Mouse (Mus musculus) myocyte (in vitro differentiated cells): Measurements from ENCODE around the gene Lman1l. TPM values are rescaled to one million over a fixed set of nuclear protein-coding genes. Genes with fewer than 3 reads are reported as not detected.

ENCODE experiments used
- H3K27me3 ChIP-seq: one replicate; pipeline ENCODE4 v1.6.1; 2011; ENCODE audit not compliant: control insufficient read depth, insufficient read depth, insufficient read length
- H3K36me3 ChIP-seq: one replicate; pipeline ENCODE4 v1.6.1; 2011; ENCODE audit not compliant: control insufficient read depth, insufficient read depth
- H3K4me2 ChIP-seq: one replicate; pipeline ENCODE4 v1.6.1; 2011; ENCODE audit warnings: low read depth, control low read depth
- H3K4me3 ChIP-seq: one replicate; pipeline ENCODE4 v1.5.1; 2011; ENCODE audit warnings: mild to moderate bottlenecking, control low read depth, moderate library complexity
- H3K79me2 ChIP-seq: one replicate; pipeline ENCODE4 v1.6.1; 2011; ENCODE audit not compliant: control insufficient read depth, insufficient read depth
- H3ac ChIP-seq: one replicate; pipeline ENCODE4 v1.6.1; 2011; ENCODE audit not compliant: control insufficient read depth, insufficient read length
- CEBPB ChIP-seq: IDR thresholded peaks from 2 replicates; pipeline ENCODE4 v1.6.1; 2011; ENCODE audit warnings: mild to moderate bottlenecking, moderate library complexity; ENCODE audit not compliant: poor library complexity, insufficient read depth, severe bottlenecking
- E2F4 ChIP-seq: IDR thresholded peaks from one replicate; pipeline ENCODE4 v1.6.1; 2011; ENCODE audit warnings: mild to moderate bottlenecking, control low read depth, moderate library complexity; ENCODE audit not compliant: insufficient read depth
- MAX ChIP-seq: IDR thresholded peaks from one replicate; pipeline ENCODE4 v1.6.1; 2011; ENCODE audit warnings: low read depth, mild to moderate bottlenecking, control low read depth
- MYOD1 ChIP-seq, 3 experiments: IDR thresholded peaks; one replicate each; pipeline ENCODE4 v1.6.1; 2011; ENCODE audit warnings: control low read depth in 2 of 3, low read depth in 2 of 3, mild to moderate bottlenecking in 2 of 3, moderate library complexity in 1 of 3; ENCODE audit not compliant: insufficient read length in 2 of 3, control insufficient read depth in 1 of 3
- MYOG ChIP-seq, 3 experiments: IDR thresholded peaks; one replicate each; pipeline ENCODE4 v1.6.1; 2011; ENCODE audit warnings: control low read depth in 2 of 3, low read depth in 2 of 3, mild to moderate bottlenecking in 2 of 3; ENCODE audit not compliant: insufficient read length in 2 of 3, control insufficient read depth in 1 of 3, insufficient read depth in 1 of 3
- POLR2A ChIP-seq: IDR thresholded peaks from one replicate; pipeline ENCODE4 v1.6.1; 2011; ENCODE audit warnings: low read depth, mild to moderate bottlenecking, control low read depth, moderate library complexity; ENCODE audit not compliant: insufficient read length
- POLR2AphosphoS2 ChIP-seq: IDR thresholded peaks from one replicate; pipeline ENCODE4 v1.6.1; 2011; ENCODE audit warnings: low read depth, control low read depth; ENCODE audit not compliant: insufficient read length
- REST ChIP-seq: IDR thresholded peaks from one replicate; pipeline ENCODE4 v1.6.1; 2011; ENCODE audit warnings: mild to moderate bottlenecking, control low read depth, moderate library complexity; ENCODE audit not compliant: insufficient read depth, insufficient read length
- SRF ChIP-seq: IDR thresholded peaks from one replicate; pipeline ENCODE4 v1.6.1; 2011; ENCODE audit warnings: low read depth; ENCODE audit not compliant: control insufficient read depth, insufficient read length
- TCF3 ChIP-seq: IDR thresholded peaks from one replicate; pipeline ENCODE4 v1.6.1; 2011; ENCODE audit warnings: low read depth, control low read depth; ENCODE audit not compliant: insufficient read length
- USF1 ChIP-seq: IDR thresholded peaks from one replicate; pipeline ENCODE4 v1.6.1; 2011; ENCODE audit warnings: low read depth, mild to moderate bottlenecking, control low read depth, moderate library complexity
- polyA plus RNA-seq: library from polyadenylated mRNA; unstranded; fragments of >200 nt; fragmentation: generic; extraction: Trizol; gene quantifications from one replicate; pipeline ENCODE4 v1.2.1, GENCODE M21; 2012; ENCODE audit warnings: missing spikeins

The Lman1l gene
- polyA plus RNA-seq, 1 experiment: 1.00 TPM

GRCm38 (mm10) chr9:57612587-57612986, 8.0 kb downstream of the Lman1l start:
- no peaks in the 10 kb centered on the region for H3K79me2 ChIP-seq
- no peak overlapping the region for H3ac ChIP-seq
- no peak overlapping the region for H3K4me2 ChIP-seq
- H3K27me3 ChIP-seq: no peaks in the 10 kb centered on the region
- TF ChIP-seq SRF: no peak
- peak in 1 of 3 experiments; percentile 12 for TF ChIP-seq MYOG (IDR thresholded peaks at IDR 0.05; ENCODE audit: control insufficient read depth in 1 of 3, insufficient read depth in 1 of 3, insufficient read length in 2 of 3, low read depth in 2 of 3)
- H3K36me3 ChIP-seq: no peaks in the 10 kb centered on the region
- H3K4me3 ChIP-seq: no peak overlapping the region

GRCm38 (mm10) chr9:57610359-57610826, 10.2 kb downstream of the Lman1l start:
- Histone ChIP-seq H3K4me3 (no peak overlapping the region), H3K27me3 (no peaks in the 10 kb centered on the region), H3K4me2 (no peak overlapping the region), H3ac (no peak overlapping the region), H3K36me3 (no peaks in the 10 kb centered on the region), H3K79me2 (no peaks in the 10 kb centered on the region)
- TF ChIP-seq MYOD1 (IDR thresholded peaks at IDR 0.05; ENCODE audit: control insufficient read depth in 1 of 3, insufficient read length in 2 of 3, low read depth in 2 of 3) (peak in 1 of 3 experiments; percentile 35), SRF (no peak), USF1 (no peak), MYOG (IDR thresholded peaks at IDR 0.05; ENCODE audit: control insufficient read depth in 1 of 3, insufficient read depth in 1 of 3, insufficient read length in 2 of 3, low read depth in 2 of 3) (peak in 2 of 3 experiments; percentile 40 to 63)

- Histone ChIP-seq H3K36me3 (no peaks in the 10 kb centered on the region), H3K4me2 (no peak overlapping the region), H3K27me3 (no peaks in the 10 kb centered on the region), H3ac (no peak overlapping the region), H3K4me3 (no peak overlapping the region), H3K79me2 (no peaks in the 10 kb centered on the region)
- TF ChIP-seq REST (peak; percentile 83), POLR2A (no peak)
Observed at GRCm38 (mm10) chr9:57609803-57610202, 10.8 kb downstream of the Lman1l start.

GRCm38 (mm10) chr9:57606139-57606851, 14.3 kb downstream of the Lman1l start, which contains the start of gene Cplx3:
Gene Cplx3, minus strand, starts transcription at chr9:57606281.
- no peak within 1 kb of the TSS for H3ac ChIP-seq
- TF ChIP-seq REST (peak; percentile 91), USF1 (no peak), POLR2A (no peak), E2F4 (no peak), MAX (no peak), CEBPB (no peak)
- H3K36me3 ChIP-seq: no peaks in the 10 kb centered on the region
- no peak within 1 kb of the TSS for H3K4me3 ChIP-seq
- H3K79me2 ChIP-seq: no peaks in the 10 kb centered on the region
- no peaks in the 10 kb centered on the region for H3K27me3 ChIP-seq
- H3K4me2 ChIP-seq: no peak within 1 kb of the TSS

- no peak overlapping the region for H3ac ChIP-seq
- H3K27me3 ChIP-seq: no peaks in the 10 kb centered on the region
- H3K36me3 ChIP-seq: no peaks in the 10 kb centered on the region
- TF ChIP-seq TCF3 (no peak), POLR2AphosphoS2 (no peak), REST (no peak), MAX (no peak), MYOD1 (IDR thresholded peaks at IDR 0.05; ENCODE audit: control insufficient read depth in 1 of 3, insufficient read length in 2 of 3, low read depth in 2 of 3) (no peak), POLR2A (no peak), CEBPB (no peak)
- no peak overlapping the region for H3K4me3 ChIP-seq
- H3K4me2 ChIP-seq: no peak overlapping the region
- no peaks in the 10 kb centered on the region for H3K79me2 ChIP-seq
Observed at GRCm38 (mm10) chr9:57605503-57605902, 15.1 kb downstream of the Lman1l start.

GRCm38 (mm10) chr9:57604875-57605274, 15.7 kb downstream of the Lman1l start:
- no peak overlapping the region for H3K4me2 ChIP-seq
- H3K27me3 ChIP-seq: no peaks in the 10 kb centered on the region
- H3ac ChIP-seq: no peak overlapping the region
- no peak for TF ChIP-seq MYOD1 (IDR thresholded peaks at IDR 0.05; ENCODE audit: control insufficient read depth in 1 of 3, insufficient read length in 2 of 3, low read depth in 2 of 3)
- TF ChIP-seq SRF: no peak
- TF ChIP-seq CEBPB: no peak
- TF ChIP-seq TCF3: no peak
- no peak for TF ChIP-seq POLR2A
- TF ChIP-seq USF1: no peak
- no peaks in the 10 kb centered on the region for H3K79me2 ChIP-seq
- no peak overlapping the region for H3K4me3 ChIP-seq
- H3K36me3 ChIP-seq: no peaks in the 10 kb centered on the region
